Mouse (Mus musculus) right cerebral cortex, postnatal 14 days (tissue): ENCODE measurements around the gene Slc41a2.

Experiments used
- DNase-seq: peaks from one replicate; pipeline ENCODE4 v3.0.0; 2022

Slc41a2 gene

DNA sequence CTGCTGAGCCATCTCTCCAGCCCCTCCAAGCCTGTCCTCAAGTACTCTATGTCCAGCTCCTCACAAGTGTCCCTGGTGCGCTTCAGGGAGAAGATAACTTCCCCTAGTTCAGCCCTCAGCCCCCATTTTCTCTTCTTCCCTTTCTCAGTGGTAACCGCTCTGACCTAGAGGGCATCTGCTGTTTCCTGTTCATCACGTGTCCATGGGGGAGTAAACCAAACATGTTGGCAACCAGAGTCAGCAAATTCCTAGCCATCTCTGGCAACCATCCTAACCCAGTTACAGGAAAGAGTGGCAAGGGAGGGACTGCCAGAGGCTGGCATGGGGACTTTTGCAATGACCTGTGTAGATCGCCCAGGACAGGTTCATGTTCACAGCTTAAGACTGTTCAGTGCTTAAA, 36.0 kb downstream of the Slc41a2 start:
- DNase-seq: no peak

DNA sequence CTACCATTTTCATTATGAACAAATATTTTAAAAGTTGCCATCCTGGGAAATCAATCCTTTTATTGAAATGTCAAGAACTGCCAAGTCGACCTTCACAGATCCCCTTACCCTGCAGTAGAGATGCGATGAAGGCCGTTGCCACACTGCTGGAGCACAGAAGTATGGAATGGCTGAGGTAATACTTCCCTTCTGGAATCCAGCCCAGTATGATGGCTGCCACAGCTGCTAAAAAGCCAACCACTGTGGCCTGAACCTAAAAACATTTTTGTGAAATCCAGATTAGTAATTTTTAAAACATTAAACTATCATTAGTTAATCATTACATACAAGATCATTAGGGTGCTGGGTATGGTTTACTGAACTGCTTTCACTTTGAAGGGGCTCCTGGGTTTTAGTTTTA, 36.6 kb downstream of the Slc41a2 start:
- DNase-seq: no peak

DNA sequence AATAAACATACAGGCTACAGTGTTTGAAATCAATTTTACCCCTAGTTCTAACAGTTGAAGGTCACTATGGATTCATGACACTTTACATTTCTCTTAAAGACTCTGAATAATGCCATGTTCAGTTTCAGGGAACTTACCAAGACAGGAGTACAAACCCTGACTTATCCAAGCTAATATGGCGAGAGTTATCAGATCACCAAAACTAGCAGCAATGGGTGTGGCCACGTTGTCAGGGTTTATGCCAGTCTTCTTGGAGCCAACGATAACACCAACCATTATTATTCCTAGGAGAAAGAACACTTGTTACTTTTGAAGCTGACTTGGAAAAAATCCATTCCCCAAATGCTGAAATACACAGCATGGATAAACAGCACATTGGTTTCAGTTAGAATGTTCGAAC, 40.7 kb downstream of the Slc41a2 start:
- DNase-seq: no peak

- DNase-seq: peak; percentile 15
These were observed 42.9 kb downstream of the Slc41a2 start for GRCm38 (mm10) chr10:83294746-83295145.

DNA sequence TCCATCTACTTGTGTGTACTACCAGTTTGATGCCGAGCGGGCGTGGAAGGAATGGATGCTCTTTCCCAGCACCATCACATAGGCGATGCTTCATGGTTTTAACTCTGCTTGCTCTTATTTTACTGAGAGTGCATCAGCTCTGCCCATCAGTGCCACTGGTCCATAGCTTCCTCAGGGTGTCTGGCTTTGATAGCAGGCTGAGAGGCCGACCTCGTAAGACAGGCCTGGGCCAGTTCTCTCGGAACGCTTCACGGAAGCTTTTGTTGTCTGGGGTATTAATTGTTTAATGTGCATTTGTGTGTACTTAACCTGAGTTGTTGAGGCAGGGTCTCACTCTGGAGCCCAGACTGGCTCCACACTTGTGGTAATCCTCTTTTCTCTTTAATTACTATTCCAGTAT, 44.3 kb downstream of the Slc41a2 start:
- no peak for DNase-seq

- no peak for DNase-seq
These were observed 46.0 kb downstream of the Slc41a2 start for GRCm38 (mm10) chr10:83291731-83292130.

DNA sequence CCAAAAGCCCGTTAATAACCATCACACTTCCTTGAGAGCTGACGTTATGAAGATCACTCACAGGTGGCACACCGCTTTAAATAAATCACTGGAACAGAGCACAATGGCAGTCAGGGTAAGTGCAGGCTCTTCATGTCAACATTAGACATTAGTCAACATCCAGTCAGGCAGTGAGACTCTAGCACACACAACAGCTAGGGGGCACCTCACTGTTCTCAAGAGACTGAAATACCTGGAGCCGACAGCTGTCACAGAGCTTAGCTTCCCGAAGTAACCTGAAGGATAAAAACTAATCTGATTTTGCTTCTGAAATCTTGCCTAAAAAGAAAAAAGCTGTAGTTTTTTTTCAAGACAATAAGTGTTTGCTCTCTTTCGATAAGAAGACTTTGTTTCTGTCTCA, 49.9 kb downstream of the Slc41a2 start:
- DNase-seq: no peak

DNA sequence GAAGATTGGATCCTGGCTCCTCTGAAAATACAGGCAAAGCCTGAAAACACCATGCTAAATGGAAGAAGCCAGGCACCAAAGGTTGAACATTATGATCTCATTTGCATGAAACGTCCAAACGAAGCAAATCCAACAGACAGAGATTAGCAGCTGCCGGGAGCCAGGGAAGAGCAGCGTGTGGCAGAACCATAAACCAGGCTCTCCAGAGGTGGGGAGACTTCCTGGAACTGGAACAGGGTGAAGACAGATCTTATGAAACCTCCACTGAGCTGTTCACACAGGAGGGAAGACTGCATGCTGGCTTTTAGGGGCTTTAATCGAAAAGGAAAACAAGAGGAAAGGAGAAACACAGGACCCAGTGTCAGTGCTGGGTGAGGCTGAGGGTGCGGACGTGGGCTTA, 51.3 kb downstream of the Slc41a2 start:
- no peak for DNase-seq

- no peak for DNase-seq
These were observed 51.9 kb downstream of the Slc41a2 start for GRCm38 (mm10) chr10:83285724-83286256.

GRCm38 (mm10) chr10:83284916-83285315, 52.8 kb downstream of the Slc41a2 start:
- no peak for DNase-seq

GRCm38 (mm10) chr10:83266731-83267130, 71.0 kb downstream of the Slc41a2 start:
- DNase-seq: no peak

DNA sequence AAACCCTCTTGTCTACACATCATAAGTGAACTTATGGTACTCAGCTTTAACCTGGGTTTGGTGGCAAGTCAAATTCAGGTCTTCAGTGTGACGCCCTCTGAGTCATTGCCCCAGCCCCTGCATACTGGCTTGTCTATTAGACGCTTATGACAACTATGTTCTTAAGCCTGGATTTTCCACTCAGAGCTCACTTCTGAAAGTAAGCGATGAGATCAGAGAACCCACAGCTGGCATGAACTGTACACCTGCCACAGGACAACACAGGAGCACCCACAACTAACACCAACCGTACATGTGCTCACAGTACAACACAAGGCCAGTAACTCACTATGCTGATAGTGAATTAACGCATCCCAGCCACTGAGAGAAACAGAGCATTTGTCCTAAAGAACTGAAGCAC, 71.4 kb downstream of the Slc41a2 start:
- no peak for DNase-seq

DNA sequence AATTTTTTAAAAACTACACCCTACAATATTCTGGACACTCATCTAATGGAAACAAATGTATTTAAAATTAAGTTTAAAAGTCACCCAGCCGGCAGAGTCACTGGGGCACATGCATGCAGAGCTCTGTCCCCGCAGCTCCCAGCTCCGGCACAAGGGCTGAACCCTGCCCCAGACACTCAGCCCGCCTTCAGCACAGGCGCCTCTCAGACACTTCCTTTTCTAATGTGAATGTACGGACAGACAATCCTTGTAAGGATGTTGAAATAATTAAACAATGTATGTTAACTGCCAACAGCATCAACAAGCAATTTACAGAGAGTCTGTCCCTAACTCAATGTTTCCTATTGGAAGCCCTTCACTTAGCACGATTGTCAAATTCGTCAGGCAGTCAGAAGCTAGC, 73.0 kb downstream of the Slc41a2 start:
- DNase-seq: no peak

GRCm38 (mm10) chr10:83264056-83264455, 73.6 kb downstream of the Slc41a2 start:
- DNase-seq: no peak

- no peak for DNase-seq
These were observed 76.4 kb downstream of the Slc41a2 start for GRCm38 (mm10) chr10:83261264-83261663.

DNA sequence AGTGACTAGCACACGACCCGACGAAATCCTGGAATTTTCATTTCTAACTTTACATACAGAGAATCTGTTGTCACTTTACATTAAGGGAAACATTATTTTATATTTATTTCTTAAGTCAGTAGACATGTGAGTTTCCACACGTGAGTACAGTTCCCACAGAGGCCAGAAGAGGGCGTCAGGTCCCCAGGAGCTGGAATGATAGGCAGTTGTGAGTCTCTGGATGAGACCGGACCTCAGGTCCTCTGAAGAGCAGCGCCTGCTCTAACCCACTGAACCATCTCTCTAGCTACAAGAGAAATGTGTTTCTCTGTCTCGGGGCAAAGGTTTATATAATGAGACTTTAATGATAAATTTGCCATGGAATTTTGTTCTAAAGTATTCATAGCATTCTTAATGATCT, 86.3 kb downstream of the Slc41a2 start:
- no peak for DNase-seq

DNA sequence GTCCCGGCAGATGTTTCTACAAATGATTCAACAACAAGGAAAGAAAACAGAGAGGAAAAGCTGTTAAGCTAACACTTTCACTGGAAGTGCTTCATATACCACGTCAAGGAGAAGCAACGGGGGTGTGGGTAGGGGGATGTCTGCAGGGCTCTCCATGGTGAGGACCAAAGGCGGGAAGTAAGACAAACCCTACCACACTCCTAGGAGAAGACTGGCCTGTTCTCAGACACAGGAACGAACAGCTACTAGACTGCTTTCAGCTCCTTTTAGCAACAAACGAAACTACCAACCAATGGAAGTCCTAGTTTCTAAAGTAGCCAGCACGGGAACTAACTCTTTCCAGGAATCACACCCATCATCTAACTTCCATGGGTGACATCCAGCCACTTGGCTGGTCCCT, 89.6 kb downstream of the Slc41a2 start:
- no peak for DNase-seq

GRCm38 (mm10) chr10:83245720-83246119, 92.0 kb downstream of the Slc41a2 start:
- DNase-seq: no peak

GRCm38 (mm10) chr10:83244131-83244530, 93.6 kb downstream of the Slc41a2 start:
- no peak for DNase-seq

DNA sequence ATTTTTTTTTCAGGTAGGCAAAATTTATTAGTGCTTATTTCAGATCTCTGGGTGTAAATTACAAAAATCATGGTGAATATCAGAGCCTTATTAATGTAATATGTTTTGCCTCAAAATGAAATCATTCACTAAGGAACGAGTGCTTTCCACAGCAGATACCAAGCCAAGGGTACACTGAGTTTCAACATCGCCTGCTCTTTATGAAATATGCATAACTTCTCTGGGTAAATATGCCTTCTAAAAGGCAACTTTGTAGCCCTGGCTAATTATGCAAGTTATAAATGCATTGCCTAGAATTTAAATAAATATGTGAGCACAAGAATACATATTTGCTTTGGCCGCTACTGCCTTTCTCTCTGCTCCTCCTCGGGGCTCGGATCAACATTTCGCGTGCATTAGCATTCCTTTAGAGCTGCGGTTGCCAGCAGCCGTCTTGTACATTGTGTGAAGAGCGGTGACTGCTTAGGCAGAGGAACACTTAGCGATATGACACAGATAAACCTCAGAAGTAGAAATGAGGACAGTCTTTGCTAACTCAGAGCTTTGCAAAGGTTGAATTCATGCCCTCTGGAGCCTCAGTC, 95.5 kb downstream of the Slc41a2 start:
- DNase-seq: no peak

- DNase-seq: no peak
These were observed 103.3 kb downstream of the Slc41a2 start for GRCm38 (mm10) chr10:83234391-83234790.

DNA sequence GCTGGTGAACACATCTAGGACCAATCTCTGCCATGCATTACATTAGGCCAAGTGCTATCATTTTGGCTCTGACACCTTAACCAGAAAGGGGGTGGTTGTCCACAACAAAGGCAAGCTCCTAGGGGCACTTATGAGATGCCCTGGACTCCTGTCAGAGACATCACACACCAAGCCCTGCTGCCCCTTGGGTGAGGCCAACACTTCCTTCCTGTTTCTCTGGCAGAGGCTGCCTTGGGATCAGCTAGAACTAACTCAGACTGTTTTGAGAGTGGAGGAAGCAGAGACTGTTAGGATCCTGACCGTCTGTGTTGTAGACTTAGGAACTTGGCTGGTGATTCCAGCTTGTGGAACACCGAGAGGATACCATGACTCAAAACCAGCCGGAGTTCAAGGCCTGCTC, 103.7 kb downstream of the Slc41a2 start:
- DNase-seq: no peak

DNA sequence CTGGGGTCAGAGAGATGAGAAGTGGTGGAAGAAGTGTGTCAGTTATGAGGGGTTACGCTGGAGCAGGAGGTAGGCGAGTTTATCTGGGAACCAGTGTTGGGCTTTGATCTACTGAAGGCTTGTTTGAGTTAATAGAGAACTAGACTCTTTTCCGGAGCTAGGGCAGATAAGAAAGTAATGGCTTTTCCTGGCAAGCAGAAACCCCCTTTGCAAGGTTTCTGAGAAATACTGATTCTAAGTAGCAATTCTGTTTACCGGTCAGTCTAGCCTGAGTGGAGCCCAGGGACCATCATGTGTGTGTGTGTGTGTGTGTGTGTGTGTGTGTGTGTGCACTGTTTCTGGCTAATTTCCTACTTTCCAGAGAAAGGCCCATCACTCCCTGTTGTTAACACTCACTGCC, 109.1 kb downstream of the Slc41a2 start:
- no peak for DNase-seq

DNA sequence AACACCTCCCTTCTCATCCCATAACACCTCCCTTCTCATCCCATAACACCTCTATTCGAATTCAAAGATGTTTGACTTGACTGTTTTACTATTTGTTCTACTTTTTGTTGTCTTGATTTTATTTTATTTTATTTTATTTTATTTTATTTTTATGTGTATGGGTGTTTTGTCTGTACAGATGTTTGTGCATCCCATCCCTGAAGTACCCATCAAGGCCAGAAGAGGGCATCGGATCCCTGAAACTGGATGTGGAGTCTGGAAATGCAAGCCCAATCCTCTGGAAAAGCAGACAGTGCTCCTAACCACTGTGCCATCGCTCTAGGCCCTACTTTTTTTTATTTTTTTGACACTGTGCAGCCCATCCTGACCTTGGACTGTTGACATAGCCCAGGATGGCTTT, 112.7 kb downstream of the Slc41a2 start:
- peak; percentile 34 for DNase-seq

DNA sequence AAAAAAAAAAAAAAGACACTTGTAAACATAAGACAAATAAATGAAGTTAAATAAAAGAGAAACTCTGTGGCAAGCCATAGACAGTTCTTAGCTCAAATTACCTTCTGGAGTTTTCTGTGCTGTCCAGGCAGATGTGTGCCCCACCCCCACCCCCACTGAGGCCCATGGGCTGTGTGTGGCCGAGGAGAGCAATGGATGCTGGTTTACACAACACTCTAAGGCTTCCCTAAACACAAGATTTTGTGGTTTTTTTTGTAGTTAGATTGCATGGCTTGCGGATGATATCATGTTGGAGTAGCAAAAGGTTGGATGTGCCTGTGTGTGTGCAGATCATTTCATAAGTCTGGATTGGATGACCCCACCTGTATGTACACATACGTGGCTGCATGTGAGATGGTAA, 116.8 kb downstream of the Slc41a2 start:
- no peak for DNase-seq

- no peak for DNase-seq
These were observed 117.5 kb downstream of the Slc41a2 start for GRCm38 (mm10) chr10:83220217-83220616.
